Mouse (Mus musculus): ENCODE measurements at regions not wholly inside any gene's neighbourhood (a gene's known extent, or its start where the extent isn't known, plus 50 kb on each side); places are given as distances from the start of the nearest gene placed in this dataset.
A peak's percentile ranks its signal among the peaks of the same experiment; 100 is the strongest.

- H3K27ac ChIP-seq: no peak overlapping the region
- no peak overlapping the region for H3K9ac ChIP-seq (ENCODE audit: low read depth, low read length)
- H3K4me1 ChIP-seq (ENCODE audit: control insufficient read depth, insufficient read depth, low read length): peaks cover 1% of the 10 kb centered on the region; the same call in 1 of the 2 replicates
- H3K4me3 ChIP-seq: no peak overlapping the region
- TF ChIP-seq EP300 (IDR thresholded peaks at IDR 0.05; ENCODE audit: insufficient read depth, low read depth, low read length) (no peak), POLR2A (IDR thresholded peaks at IDR 0.05; ENCODE audit: insufficient read depth, low read depth, low read length) (no peak), CTCF (IDR thresholded peaks at IDR 0.05) (no peak)
- DNase-seq: peak; percentile 44 to 67
- intact Hi-C loops (cut with DNase I): no loop called here
- 47% methylated on average over 6 of the region's 6 CpGs for WGBS
- H3K27me3 ChIP-seq (ENCODE audit: control insufficient read depth, insufficient read depth, low read length): no peaks in the 10 kb centered on the region
- no peaks in the 10 kb centered on the region for H3K36me3 ChIP-seq (ENCODE audit: control insufficient read depth, insufficient read depth, low read length)
- no peaks in the 10 kb centered on the region for H3K79me2 ChIP-seq (replicated peaks; ENCODE audit: control insufficient read depth, insufficient read depth, low read length)
Observed at GRCm38 (mm10) chr13:6059515-6060228, 198.4 kb downstream of the Klf6 start.

- Histone ChIP-seq H3K27ac (no peak overlapping the region), H3K27me3 (ENCODE audit: control insufficient read depth, insufficient read depth, low read length) (no peaks in the 10 kb centered on the region), H3K4me3 (no peak overlapping the region), H3K9ac (ENCODE audit: low read depth, low read length) (no peak overlapping the region), H3K36me3 (ENCODE audit: control insufficient read depth, insufficient read depth, low read length) (no peaks in the 10 kb centered on the region), H3K4me1 (ENCODE audit: control insufficient read depth, insufficient read depth, low read length) (peaks cover 1% of the 10 kb centered on the region; the same call in 1 of the 2 replicates), H3K79me2 (replicated peaks; ENCODE audit: control insufficient read depth, insufficient read depth, low read length) (no peaks in the 10 kb centered on the region)
- intact Hi-C loops (cut with DNase I): no loop called here
- DNase-seq: no peak
- WGBS: 54% methylated on average over 8 of the region's 8 CpGs
- TF ChIP-seq POLR2A (IDR thresholded peaks at IDR 0.05; ENCODE audit: insufficient read depth, low read depth, low read length) (no peak), CTCF (IDR thresholded peaks at IDR 0.05) (no peak), EP300 (IDR thresholded peaks at IDR 0.05; ENCODE audit: insufficient read depth, low read depth, low read length) (no peak)
Observed at GRCm38 (mm10) chr13:6060229-6060845, 199.1 kb downstream of the Klf6 start.

GRCm38 (mm10) chr13:6062305-6062704 lies 201.0 kb downstream of the Klf6 start:
- Histone ChIP-seq H3K27ac (no peak overlapping the region), H3K9ac (ENCODE audit: low read depth, low read length) (no peak overlapping the region), H3K27me3 (ENCODE audit: control insufficient read depth, insufficient read depth, low read length) (no peaks in the 10 kb centered on the region), H3K79me2 (replicated peaks; ENCODE audit: control insufficient read depth, insufficient read depth, low read length) (no peaks in the 10 kb centered on the region), H3K4me3 (no peak overlapping the region), H3K36me3 (ENCODE audit: control insufficient read depth, insufficient read depth, low read length) (no peaks in the 10 kb centered on the region), H3K4me1 (ENCODE audit: control insufficient read depth, insufficient read depth, low read length) (peaks cover 1% of the 10 kb centered on the region; the same call in 1 of the 2 replicates)
- 51% methylated on average over 4 of the region's 4 CpGs for WGBS
- TF ChIP-seq EP300 (IDR thresholded peaks at IDR 0.05; ENCODE audit: insufficient read depth, low read depth, low read length) (no peak), POLR2A (IDR thresholded peaks at IDR 0.05; ENCODE audit: insufficient read depth, low read depth, low read length) (no peak), CTCF (IDR thresholded peaks at IDR 0.05) (no peak)
- intact Hi-C loops (cut with DNase I): no loop called here
- DNase-seq: no peak

- no peaks in the 10 kb centered on the region for H3K27me3 ChIP-seq (ENCODE audit: control insufficient read depth, insufficient read depth, low read length)
- H3K27ac ChIP-seq: no peak overlapping the region
- 89% methylated on average over 3 of the region's 3 CpGs for WGBS
- intact Hi-C loops (cut with DNase I): no loop called here
- no peak for TF ChIP-seq EP300 (IDR thresholded peaks at IDR 0.05; ENCODE audit: insufficient read depth, low read depth, low read length)
- TF ChIP-seq POLR2A (IDR thresholded peaks at IDR 0.05; ENCODE audit: insufficient read depth, low read depth, low read length): no peak
- TF ChIP-seq CTCF (IDR thresholded peaks at IDR 0.05): no peak
- H3K4me1 ChIP-seq (ENCODE audit: control insufficient read depth, insufficient read depth, low read length): peaks cover 1% of the 10 kb centered on the region; the same call in 1 of the 2 replicates
- no peaks in the 10 kb centered on the region for H3K79me2 ChIP-seq (replicated peaks; ENCODE audit: control insufficient read depth, insufficient read depth, low read length)
- H3K9ac ChIP-seq (ENCODE audit: low read depth, low read length): no peak overlapping the region
- no peaks in the 10 kb centered on the region for H3K36me3 ChIP-seq (ENCODE audit: control insufficient read depth, insufficient read depth, low read length)
- DNase-seq: no peak
- no peak overlapping the region for H3K4me3 ChIP-seq
Observed at GRCm38 (mm10) chr13:6062729-6063386, 201.6 kb downstream of the Klf6 start.

GRCm38 (mm10) chr13:6076978-6077825 lies 215.9 kb downstream of the Klf6 start:
- intact Hi-C loops (cut with DNase I): no loop called here
- Histone ChIP-seq H3K4me3 (no peak overlapping the region), H3K4me1 (ENCODE audit: control insufficient read depth, insufficient read depth, low read length) (no peaks in the 10 kb centered on the region), H3K36me3 (ENCODE audit: control insufficient read depth, insufficient read depth, low read length) (no peaks in the 10 kb centered on the region), H3K9ac (ENCODE audit: low read depth, low read length) (no peak overlapping the region), H3K27me3 (ENCODE audit: control insufficient read depth, insufficient read depth, low read length) (no peaks in the 10 kb centered on the region), H3K79me2 (replicated peaks; ENCODE audit: control insufficient read depth, insufficient read depth, low read length) (no peaks in the 10 kb centered on the region), H3K27ac (no peak overlapping the region)
- TF ChIP-seq EP300 (IDR thresholded peaks at IDR 0.05; ENCODE audit: insufficient read depth, low read depth, low read length) (no peak), POLR2A (IDR thresholded peaks at IDR 0.05; ENCODE audit: insufficient read depth, low read depth, low read length) (no peak), CTCF (IDR thresholded peaks at IDR 0.05) (no peak)
- WGBS: 85% methylated on average over 4 of the region's 4 CpGs
- no peak for DNase-seq

Data from heart, adult 2 months (tissue).